Mouse (Mus musculus) bone marrow macrophage, adult 2 months (primary cell): ENCODE data around the gene Sbk1.

Experiments
- CTCF ChIP-seq: IDR thresholded peaks from 2 replicates; pipeline ENCODE4 v1.5.1; 2012; ENCODE audit warnings: low read depth, mild to moderate bottlenecking, low read length, moderate library complexity
- POLR2A ChIP-seq: IDR thresholded peaks from 2 replicates; pipeline ENCODE4 v1.6.1; 2012; ENCODE audit warnings: mild to moderate bottlenecking, low read depth, low read length, borderline replicate concordance

GRCm38 (mm10) chr7:126276297-126276696 lies 3.9 kb downstream of the Sbk1 start:
- TF ChIP-seq POLR2A (no peak), CTCF (no peak)
